Mouse (Mus musculus) G1E (cell line): ENCODE measurements around the gene St7l. TPM values are rescaled to one million over a fixed set of nuclear protein-coding genes. Genes with fewer than 3 reads are reported as not detected.

Experiments used
- ATAC-seq: 2 replicates; pipeline ENCODE4 v1.8.0; 2016; ENCODE audit warnings: mild to moderate bottlenecking; ENCODE audit not compliant: insufficient number of reproducible peaks, poor library complexity, low FRiP score, severe bottlenecking; ENCODE audit errors: extremely low read depth
- DNase-seq: peaks from one replicate; pipeline ENCODE4 v3.0.0; 2012; ENCODE audit warnings: low spot score
- H3K27me3 ChIP-seq: 2 replicates; pipeline ENCODE4 v1.6.1; 2012; ENCODE audit warnings: mild to moderate bottlenecking, low read length, inconsistent platforms; ENCODE audit not compliant: insufficient read depth
- H3K36me3 ChIP-seq: replicated peaks from 2 replicates; pipeline ENCODE3; 2012; ENCODE audit warnings: mild to moderate bottlenecking, inconsistent platforms
- H3K4me1 ChIP-seq: 2 replicates; pipeline ENCODE4 v1.6.1; 2012; ENCODE audit warnings: low read depth, low read length, inconsistent platforms, mixed read lengths; ENCODE audit not compliant: insufficient read depth
- H3K4me3 ChIP-seq: 2 replicates; pipeline ENCODE4 v1.5.1; 2012; ENCODE audit warnings: low read depth, mild to moderate bottlenecking, inconsistent platforms, low read length, moderate library complexity, mixed read lengths
- H3K9me3 ChIP-seq: replicated peaks from 2 replicates; pipeline ENCODE4 v1.6.1; 2012; ENCODE audit warnings: inconsistent platforms
- CTCF ChIP-seq: IDR thresholded peaks from 2 replicates; pipeline ENCODE4 v1.5.1; 2012; ENCODE audit warnings: low read depth, low read length, inconsistent platforms, mixed read lengths
- GATA1 ChIP-seq: IDR thresholded peaks from 2 replicates; pipeline ENCODE4 v1.6.1; 2012; ENCODE audit warnings: borderline replicate concordance, low read length, inconsistent platforms, mixed read lengths
- GATA2 ChIP-seq: IDR thresholded peaks from 2 replicates; pipeline ENCODE4 v1.6.1; 2012; ENCODE audit warnings: low read depth, low read length, inconsistent platforms, borderline replicate concordance
- POLR2AphosphoS5 ChIP-seq: IDR thresholded peaks from 2 replicates; pipeline ENCODE4 v1.6.1; 2012; ENCODE audit warnings: low read depth, low read length, inconsistent platforms; ENCODE audit not compliant: insufficient replicate concordance
- TAL1 ChIP-seq: conservative IDR thresholded peaks from 2 replicates; pipeline ENCODE4 v1.6.1; 2012; ENCODE audit warnings: low read depth, low read length, inconsistent platforms, mixed read lengths
- polyA plus RNA-seq: library from polyadenylated mRNA; stranded (reverse); fragments of >175 nt; gene quantifications from 2 replicates; pipeline ENCODE4 v1.2.3, GENCODE M21; 2012
- total RNA-seq, 2 experiments: library from RNA; stranded (forward) in 1 of 2; stranded (reverse) in 1 of 2; fragments of 200-1000 nt in 1 of 2; fragments of >200 nt in 1 of 2; fragmentation: Nextera tagmentation in 1 of 2; gene quantifications; 2 replicates each; pipeline ENCODE4 v1.2.3; 2014 to 2017

The St7l gene
- total and polyA plus RNA-seq, 3 experiments, result 3.1 to 32.7 (median 25.9) TPM

- no peak for TF ChIP-seq GATA1
- no peak for TF ChIP-seq TAL1
- peaks cover 6% of the 10 kb centered on the region for H3K4me1 ChIP-seq
- no peak for ATAC-seq
- peaks cover 2% of the 10 kb centered on the region for H3K36me3 ChIP-seq
- peaks cover 2% of the 10 kb centered on the region; the same call in 1 of the 2 replicates for H3K9me3 ChIP-seq
- H3K27me3 ChIP-seq, result peaks cover 38% of the 10 kb centered on the region; the same call in 1 of the 2 replicates
- no peak overlapping the region for H3K4me3 ChIP-seq
- no peak for DNase-seq
These were observed 96.5 kb downstream of the St7l start for GRCm38 (mm10) chr3:104960026-104961000.

- no peak for TF ChIP-seq GATA2
- TF ChIP-seq GATA1, result no peak
- TF ChIP-seq CTCF, result no peak
- TF ChIP-seq TAL1, result no peak
- no peak for ATAC-seq
- peaks cover 45% of the 10 kb centered on the region; the same call in 1 of the 2 replicates for H3K27me3 ChIP-seq
- H3K4me1 ChIP-seq, result peaks cover 6% of the 10 kb centered on the region
- H3K4me3 ChIP-seq, result no peak within 1 kb of the TSS; the same call in 1 of the 2 replicates
- H3K36me3 ChIP-seq, result no peaks in the 10 kb centered on the region
- peaks cover 2% of the 10 kb centered on the region; the same call in 1 of the 2 replicates for H3K9me3 ChIP-seq
- DNase-seq, result no peak
These were observed 97.6 kb downstream of the St7l start, which contains the start of gene Wnt2b for GRCm38 (mm10) chr3:104961066-104962059. Gene Wnt2b (minus strand): TSS chr3:104961921.

- H3K4me1 ChIP-seq, result peaks cover 6% of the 10 kb centered on the region
- H3K36me3 ChIP-seq, result no peaks in the 10 kb centered on the region
- H3K9me3 ChIP-seq, result peaks cover 2% of the 10 kb centered on the region; the same call in 1 of the 2 replicates
- no peak for TF ChIP-seq POLR2AphosphoS5
- no peak for TF ChIP-seq CTCF
- no peak for TF ChIP-seq GATA1
- TF ChIP-seq GATA2, result no peak
- TF ChIP-seq TAL1, result no peak
- H3K4me3 ChIP-seq, result no peak overlapping the region
- DNase-seq, result no peak
- H3K27me3 ChIP-seq, result peaks cover 45% of the 10 kb centered on the region; the same call in 1 of the 2 replicates
- ATAC-seq, result no peak
These were observed 98.4 kb downstream of the St7l start for GRCm38 (mm10) chr3:104962141-104962611.

- peaks cover 8% of the 10 kb centered on the region for H3K4me1 ChIP-seq
- H3K4me3 ChIP-seq, result no peak overlapping the region
- H3K36me3 ChIP-seq, result no peaks in the 10 kb centered on the region
- DNase-seq (no peak), ATAC-seq (no peak)
- TF ChIP-seq GATA1 (no peak), POLR2AphosphoS5 (no peak), CTCF (no peak), GATA2 (no peak), TAL1 (no peak)
- H3K9me3 ChIP-seq, result peaks cover 2% of the 10 kb centered on the region; the same call in 1 of the 2 replicates
- H3K27me3 ChIP-seq, result peaks cover 48% of the 10 kb centered on the region; the same call in 1 of the 2 replicates
These were observed 99.1 kb downstream of the St7l start for GRCm38 (mm10) chr3:104962866-104963265.

GRCm38 (mm10) chr3:104963331-104964276 is 99.8 kb downstream of the St7l start:
- H3K27me3 ChIP-seq, result peaks cover 48% of the 10 kb centered on the region; the same call in 1 of the 2 replicates
- no peak for DNase-seq
- no peak for ATAC-seq
- no peaks in the 10 kb centered on the region for H3K36me3 ChIP-seq
- no peak for TF ChIP-seq CTCF
- TF ChIP-seq POLR2AphosphoS5, result no peak
- TF ChIP-seq GATA2, result no peak
- TF ChIP-seq GATA1, result no peak
- TF ChIP-seq TAL1, result no peak
- H3K9me3 ChIP-seq, result peaks cover 2% of the 10 kb centered on the region; the same call in 1 of the 2 replicates
- H3K4me1 ChIP-seq, result peaks cover 11% of the 10 kb centered on the region
- no peak overlapping the region for H3K4me3 ChIP-seq
